In genomic region chr1:170387180-170387912, GRCm38 (mm10) we compare ENCODE assay signal across 8 mouse cellular contexts.
DNase-seq lines count a peak whose midpoint lies in the region; ATAC-seq and TF ChIP-seq lines count a peak whose summit lies in the region.

No protein-coding gene starts in this region.

- in situ Hi-C loops in Patski (cut with MboI; ENCODE audit: low pct_unique_long_range_greater_than_20kb), result no loop called here

- H3K4me3 ChIP-seq in embryonic facial prominence, embryonic 11.5 days (ENCODE audit: low read depth, low read length), result no peak overlapping the region
- no peak overlapping the region for H3K4me3 ChIP-seq in midbrain, embryonic 15.5 days
- no peak overlapping the region for H3K4me3 ChIP-seq in intestine, embryonic 15.5 days (replicated peaks)

- CTCF ChIA-PET in Patski (lab: Charles Lee), result no interaction called here

- DNase-seq in Patski (ENCODE audit: low read depth, low spot score) (no peak), adipocyte (ENCODE audit: low spot score) (no peak)
- no peak for DNase-seq in embryonic facial prominence, embryonic 11.5 days (ENCODE audit: low spot score)
- DNase-seq in heart, postnatal 4 days, result peak; percentile 42
- peak; percentile 62 to 74 for DNase-seq in layer of hippocampus, adult 8-10 months (ENCODE audit: low spot score in 2 of 2)
- DNase-seq in spleen, postnatal 14 days (ENCODE audit: low spot score in 2 of 2), result no peak

- ATAC-seq in Patski, result peak; percentile 39
- ATAC-seq in embryonic facial prominence, embryonic 11.5 days (replicated peaks; ENCODE audit: insufficient number of reproducible peaks, low FRiP score, low TSS enrichment, low read depth), result 0 out of 2 replicates have a peak, but pooled peaks have one; percentile 23
- ATAC-seq in midbrain, embryonic 15.5 days (replicated peaks), result peak; percentile 84
- no peak for ATAC-seq in intestine, embryonic 15.5 days

- no peak for TF ChIP-seq CTCF in Patski (IDR thresholded peaks at IDR 0.05)

- H3K9me3 ChIP-seq in embryonic facial prominence, embryonic 11.5 days (replicated peaks; ENCODE audit: control insufficient read depth, low read length), result no peaks in the 10 kb centered on the region
- H3K9me3 ChIP-seq in midbrain, embryonic 15.5 days, result no peaks in the 10 kb centered on the region
- no peaks in the 10 kb centered on the region for H3K9me3 ChIP-seq in intestine, embryonic 15.5 days

- H3K27me3 ChIP-seq in Patski, result no peaks in the 10 kb centered on the region
- H3K27me3 ChIP-seq in embryonic facial prominence, embryonic 11.5 days (ENCODE audit: control insufficient read depth, insufficient read depth, low read length), result no peaks in the 10 kb centered on the region
- H3K27me3 ChIP-seq in midbrain, embryonic 15.5 days (replicated peaks), result no peaks in the 10 kb centered on the region
- no peaks in the 10 kb centered on the region for H3K27me3 ChIP-seq in intestine, embryonic 15.5 days (replicated peaks)

- POLR2A ChIA-PET in Patski (lab: Charles Lee), result no interaction called here

- no peak overlapping the region for H3K9ac ChIP-seq in embryonic facial prominence, embryonic 11.5 days (replicated peaks; ENCODE audit: low read length)
- no peak overlapping the region for H3K9ac ChIP-seq in midbrain, embryonic 15.5 days
- no peak overlapping the region for H3K9ac ChIP-seq in intestine, embryonic 15.5 days

- H3K36me3 ChIP-seq in embryonic facial prominence, embryonic 11.5 days (replicated peaks; ENCODE audit: control insufficient read depth, insufficient read depth, low read depth, low read length), result no peaks in the 10 kb centered on the region
- no peaks in the 10 kb centered on the region for H3K36me3 ChIP-seq in midbrain, embryonic 15.5 days (replicated peaks)
- no peaks in the 10 kb centered on the region for H3K36me3 ChIP-seq in intestine, embryonic 15.5 days

- no peak overlapping the region for H3K4me2 ChIP-seq in embryonic facial prominence, embryonic 11.5 days (ENCODE audit: low read depth, low read length)
- peak overlapping the region; percentile 11; the same call in 1 of the 2 replicates for H3K4me2 ChIP-seq in midbrain, embryonic 15.5 days
- no peak overlapping the region for H3K4me2 ChIP-seq in intestine, embryonic 15.5 days (replicated peaks)

- H3K27ac ChIP-seq in embryonic facial prominence, embryonic 11.5 days (replicated peaks; ENCODE audit: low read depth, low read length), result no peak overlapping the region
- H3K27ac ChIP-seq in midbrain, embryonic 15.5 days, result peak overlapping the region; percentile 45
- no peak overlapping the region for H3K27ac ChIP-seq in intestine, embryonic 15.5 days

- no peaks in the 10 kb centered on the region for H3K4me1 ChIP-seq in embryonic facial prominence, embryonic 11.5 days (ENCODE audit: control insufficient read depth, insufficient read depth, low read length)
- peaks cover 17% of the 10 kb centered on the region for H3K4me1 ChIP-seq in midbrain, embryonic 15.5 days
- no peaks in the 10 kb centered on the region for H3K4me1 ChIP-seq in intestine, embryonic 15.5 days (replicated peaks)

- WGBS in embryonic facial prominence, embryonic 11.5 days, result 52% methylated on average over 12 of the region's 12 CpGs
- WGBS in midbrain, embryonic 15.5 days, result 16% methylated on average over 12 of the region's 12 CpGs
- WGBS in intestine, embryonic 15.5 days, result 62% methylated on average over 12 of the region's 12 CpGs

Comparison
In these comparisons a context has a peak if more than half of its experiments do, and no peak if none do; other contexts are left out.
1. DNase-seq: peak in heart, postnatal 4 days (single experiment) and layer of hippocampus, adult 8-10 months (2 of 2); none in Patski (single experiment), embryonic facial prominence, embryonic 11.5 days (single experiment), adipocyte (single experiment) and spleen, postnatal 14 days (0 of 2).